Mouse (Mus musculus) testis, postnatal 10 days (tissue): ENCODE measurements at regions not wholly inside any gene's neighbourhood (a gene's known extent, or its start where the extent isn't known, plus 50 kb on each side); places are given as distances from the start of the nearest gene placed in this dataset.
"Not testable (repeated sequence)": the region's sequence is repeated elsewhere in the genome, so short reads cannot be mapped to it uniquely, and the experiment has no call there.

Source experiments
- DNase-seq: peaks from one replicate; pipeline ENCODE4 v3.0.0; 2021; ENCODE audit warnings: low spot score

- no peak for DNase-seq
Measured at GRCm38 (mm10) chr7:39596403-39596802, 78.8 kb downstream of the Zfp619 start.

GRCm38 (mm10) chr7:39613767-39614166 lies 96.2 kb downstream of the Zfp619 start:
- DNase-seq: no peak

GRCm38 (mm10) chr7:39615092-39615491 lies 97.5 kb downstream of the Zfp619 start:
- DNase-seq: no peak

DNA sequence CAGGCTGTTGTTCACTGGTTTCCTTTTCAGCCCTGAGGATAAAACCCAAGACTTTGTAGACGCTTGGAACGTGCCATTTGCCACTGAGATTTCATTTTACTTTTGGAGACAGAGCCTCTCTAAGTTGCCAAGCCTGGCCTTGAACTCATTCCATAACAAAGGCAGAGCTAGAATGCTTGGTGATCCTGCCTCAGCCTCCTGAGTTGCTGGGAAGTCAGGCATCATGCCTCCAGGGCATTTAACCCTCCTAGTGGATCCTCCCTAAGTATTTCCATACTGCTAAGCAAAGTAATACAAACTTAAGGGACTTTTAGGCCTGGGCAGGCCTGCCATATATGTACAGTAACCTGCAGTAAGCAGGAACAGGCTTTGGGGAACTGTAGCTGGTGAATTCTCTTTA lies 104.2 kb downstream of the Zfp619 start:
- no peak for DNase-seq

DNA sequence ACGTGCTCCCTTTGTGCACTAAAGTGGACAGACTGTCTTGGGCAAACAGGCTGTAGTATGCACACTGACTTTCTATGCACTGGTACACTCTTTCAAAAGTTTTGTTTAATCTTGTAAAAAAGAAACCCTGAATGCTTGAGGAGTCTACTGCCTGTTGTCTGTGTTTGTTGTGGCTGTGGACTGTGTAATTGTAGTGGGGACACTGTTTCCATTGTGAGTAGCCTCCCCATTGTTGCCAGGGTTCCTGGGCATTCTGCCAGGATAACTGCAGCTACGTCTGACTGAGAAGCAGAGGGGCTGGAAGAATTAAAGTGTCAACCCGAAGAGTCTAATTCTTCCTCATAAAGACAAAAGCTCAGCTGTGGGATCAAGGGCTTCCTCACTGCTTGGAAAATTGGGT lies 115.3 kb downstream of the Zfp619 start:
- peak; percentile 45 for DNase-seq

DNA sequence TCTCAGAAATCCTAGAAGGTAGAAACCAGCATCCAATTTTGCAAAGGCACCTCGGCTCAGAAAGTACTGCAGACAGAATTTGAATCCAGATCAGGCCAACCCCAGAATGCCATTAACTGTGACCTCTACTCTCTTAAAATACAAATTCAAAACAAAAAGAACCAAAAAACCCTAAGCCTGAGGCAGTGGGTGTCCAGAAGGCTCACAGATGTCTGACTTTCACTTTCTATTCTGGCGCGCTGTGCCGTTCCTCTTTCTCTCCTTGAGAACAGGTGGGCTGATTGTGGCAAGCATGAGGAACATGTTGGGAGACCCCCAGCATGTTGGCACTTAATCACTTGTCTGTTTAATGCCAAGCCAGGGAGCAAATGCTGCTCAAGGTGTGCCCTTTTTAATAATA lies 124.8 kb downstream of the Zfp619 start:
- no peak for DNase-seq

- DNase-seq: no peak
Measured at GRCm38 (mm10) chr7:39643323-39643722, 125.8 kb downstream of the Zfp619 start.

- DNase-seq: no peak
Measured at GRCm38 (mm10) chr7:39650483-39651102, 133.0 kb downstream of the Zfp619 start.

GRCm38 (mm10) chr7:39654563-39655286 lies 137.2 kb downstream of the Zfp619 start:
- DNase-seq: no peak

- not testable (repeated sequence) for DNase-seq
Measured at GRCm38 (mm10) chr7:39655287-39655652, 137.7 kb downstream of the Zfp619 start.

- no peak for DNase-seq
Measured at GRCm38 (mm10) chr7:39655709-39656397, 138.3 kb downstream of the Zfp619 start.

GRCm38 (mm10) chr7:39659597-39659996 lies 142.0 kb downstream of the Zfp619 start:
- no peak for DNase-seq

DNA sequence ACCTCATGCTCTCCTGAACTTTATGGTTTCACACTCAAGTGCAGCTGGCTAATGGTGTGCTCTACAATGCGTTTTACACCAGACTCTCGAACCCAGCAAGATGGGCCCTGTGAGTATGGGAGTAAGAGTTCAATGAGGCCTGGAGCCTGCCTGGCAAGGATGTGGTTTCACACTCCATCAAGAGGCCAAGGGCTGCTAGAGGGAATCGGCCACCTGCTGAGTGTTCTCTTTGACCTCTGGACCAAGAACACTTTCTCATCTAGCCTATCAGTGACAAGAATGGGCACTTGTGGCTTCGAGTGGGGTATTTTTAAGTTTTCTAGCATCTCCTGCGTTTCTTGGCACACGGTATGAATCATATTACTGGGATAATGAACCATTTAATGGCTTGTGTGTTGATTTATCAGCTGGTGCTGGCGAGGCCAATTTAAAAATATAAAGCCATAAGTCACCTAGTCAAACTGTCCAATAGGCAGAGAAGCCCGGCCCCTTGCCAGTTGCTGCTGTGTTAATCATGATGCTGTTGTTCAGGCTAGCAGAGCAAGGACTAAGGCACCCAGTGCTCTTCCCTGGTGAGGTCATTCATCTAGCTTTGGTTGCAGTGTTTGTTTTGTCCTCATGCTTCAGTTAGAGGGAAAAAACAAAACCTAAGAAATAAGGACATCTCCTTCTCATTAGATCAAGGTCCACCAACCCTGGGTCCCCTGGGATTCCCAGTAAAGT lies 157.7 kb downstream of the Zfp619 start:
- no peak for DNase-seq

DNA sequence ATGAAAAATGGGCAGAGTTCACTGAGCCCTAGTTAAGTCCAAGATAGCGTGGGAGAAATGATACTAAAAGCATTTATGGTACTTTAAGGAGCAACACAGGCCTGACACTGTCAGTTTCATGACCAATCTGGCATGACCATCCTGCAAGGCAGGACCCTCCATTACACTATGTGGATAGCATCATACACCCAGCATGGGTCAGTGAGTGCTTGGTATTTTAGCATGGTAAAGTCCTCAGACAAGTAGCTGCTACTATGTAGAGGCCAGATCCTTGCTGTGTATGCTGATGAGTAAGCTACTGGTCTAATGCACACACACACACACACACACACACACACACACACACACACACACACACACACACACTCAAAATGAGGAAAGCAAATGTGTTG lies 158.3 kb downstream of the Zfp619 start:
- no peak for DNase-seq

DNA sequence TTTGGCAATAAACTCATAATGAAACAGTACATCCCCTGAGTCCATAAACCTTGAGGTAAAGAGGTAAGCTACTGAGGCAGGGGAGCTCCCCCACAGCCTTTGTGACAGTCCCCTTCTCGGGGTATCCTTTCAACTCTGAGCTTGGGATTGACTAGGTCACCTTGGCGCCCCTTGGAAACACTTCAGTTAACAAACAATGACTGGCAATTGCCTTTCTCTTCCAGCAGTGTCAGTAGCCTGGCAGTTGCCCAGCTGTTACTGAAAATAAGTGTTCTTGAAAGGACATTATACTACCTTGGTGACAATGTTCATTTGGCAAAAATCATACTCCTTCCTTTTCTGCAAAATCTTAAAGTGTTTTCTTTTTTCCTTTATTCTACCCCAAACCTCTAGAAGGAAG lies 162.8 kb downstream of the Zfp619 start:
- DNase-seq: no peak

DNA sequence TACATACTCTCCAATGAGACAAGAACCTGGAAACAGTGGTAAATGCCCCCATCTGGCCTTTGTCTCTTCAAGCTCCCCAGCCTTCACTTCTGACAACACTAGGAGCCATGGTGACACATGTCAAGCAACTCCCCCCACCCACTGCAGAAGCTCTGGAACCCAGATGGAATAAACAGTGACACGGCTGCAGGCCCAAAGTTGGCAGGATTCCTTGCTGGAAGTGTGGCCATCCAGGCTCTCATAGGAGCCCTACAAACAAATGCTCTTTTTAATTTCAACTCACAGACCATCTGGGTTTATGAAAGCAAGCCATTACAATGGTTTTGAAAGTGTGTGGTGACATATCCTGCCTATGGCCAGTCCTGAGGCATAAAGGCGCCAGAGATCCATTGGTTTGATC lies 179.0 kb downstream of the Zfp619 start:
- no peak for DNase-seq

GRCm38 (mm10) chr7:39701506-39701905 lies 183.9 kb downstream of the Zfp619 start:
- no peak for DNase-seq

GRCm38 (mm10) chr7:39705118-39706095 lies 187.8 kb downstream of the Zfp619 start:
- DNase-seq: no peak

- no peak for DNase-seq
Measured at GRCm38 (mm10) chr7:39706606-39707005, 189.0 kb downstream of the Zfp619 start.

DNA sequence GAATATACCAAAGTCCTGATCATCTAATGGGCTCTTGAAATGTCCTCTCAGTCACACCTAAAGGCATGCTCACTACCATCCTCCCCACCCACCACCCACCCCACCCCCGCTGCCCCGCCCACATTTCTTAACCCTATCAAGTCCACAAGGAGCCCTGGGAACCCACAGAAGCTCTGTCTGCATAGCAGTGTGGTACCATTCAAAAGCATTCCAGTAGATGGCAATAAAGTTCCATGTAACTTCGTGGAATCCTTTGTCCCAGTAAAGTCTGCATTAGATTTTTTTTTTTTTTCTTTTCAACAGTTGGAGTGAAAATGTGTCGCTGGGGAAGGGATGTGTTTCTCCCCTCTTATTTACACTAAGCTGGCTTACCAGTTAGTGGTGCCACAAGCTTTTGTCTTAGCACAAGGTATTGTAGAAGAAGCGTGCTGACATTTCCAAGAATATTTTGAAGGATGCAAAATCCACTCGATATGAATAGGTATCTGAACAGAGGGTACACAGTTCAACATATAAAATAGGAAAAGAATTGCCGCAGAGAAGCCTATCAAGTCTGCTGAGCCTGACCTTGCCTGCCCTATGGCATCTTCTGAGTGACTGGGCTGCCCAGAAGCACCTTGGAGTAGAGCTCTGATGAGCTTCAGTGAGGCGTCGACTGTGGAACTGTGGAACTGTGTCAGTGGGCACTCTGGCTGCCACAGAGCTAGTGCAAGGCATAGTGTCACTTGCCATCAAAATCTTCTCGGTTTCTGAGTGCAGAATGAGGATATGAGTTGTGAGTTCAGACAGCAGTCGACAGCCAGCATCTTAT lies 199.0 kb downstream of the Zfp619 start:
- DNase-seq: no peak
